Comparison of ENCODE assay signal across 8 mouse cellular contexts in genomic region chr9:78442579-78443392, GRCm38 (mm10). TPM values are rescaled to one million over a fixed set of nuclear protein-coding genes. Genes with fewer than 3 reads are reported as not detected.
A peak's percentile ranks its signal among the peaks of the same experiment; 100 is the strongest.
DNase-seq lines count a peak whose midpoint lies in the region; ATAC-seq and TF ChIP-seq lines count a peak whose summit lies in the region.

Gene Cgas, minus strand, starts transcription at chr9:78443237.

- peak within 1 kb of the TSS; percentile 69 for H3K9ac ChIP-seq in heart, embryonic 14.5 days (ENCODE audit: low read length)
- H3K9ac ChIP-seq in kidney, postnatal 0 days (ENCODE audit: low read depth, low read length) = peak within 1 kb of the TSS; percentile 58
- H3K9ac ChIP-seq in lung, embryonic 14.5 days = peak within 1 kb of the TSS; percentile 59
- H3K9ac ChIP-seq in neural tube, embryonic 14.5 days (replicated peaks; ENCODE audit: low read depth, low read length) = peak within 1 kb of the TSS; percentile 37

- peaks cover 72% of the 10 kb centered on the region for H3K27me3 ChIP-seq in heart, embryonic 14.5 days (ENCODE audit: control insufficient read depth, insufficient read depth, low read length)
- H3K27me3 ChIP-seq in kidney, postnatal 0 days (ENCODE audit: insufficient read depth, low read length) = no peaks in the 10 kb centered on the region; the same call in 1 of the 2 replicates
- H3K27me3 ChIP-seq in lung, embryonic 14.5 days (ENCODE audit: insufficient read depth, low read length) = peaks cover 57% of the 10 kb centered on the region
- H3K27me3 ChIP-seq in neural tube, embryonic 14.5 days (ENCODE audit: control insufficient read depth, insufficient read depth, low read length) = peaks cover 49% of the 10 kb centered on the region
- H3K27me3 ChIP-seq in thymus, adult 2 months (ENCODE audit: control insufficient read depth, insufficient read depth, low read length) = no peaks in the 10 kb centered on the region; the same call in 1 of the 2 replicates

- H3K36me3 ChIP-seq in heart, embryonic 14.5 days (ENCODE audit: control insufficient read depth, insufficient read depth, low read length) = no peaks in the 10 kb centered on the region
- no peaks in the 10 kb centered on the region for H3K36me3 ChIP-seq in kidney, postnatal 0 days (ENCODE audit: insufficient read depth, low read length)
- H3K36me3 ChIP-seq in lung, embryonic 14.5 days (ENCODE audit: insufficient read depth) = no peaks in the 10 kb centered on the region
- H3K36me3 ChIP-seq in neural tube, embryonic 14.5 days (ENCODE audit: control insufficient read depth, insufficient read depth, low read length) = no peaks in the 10 kb centered on the region
- H3K36me3 ChIP-seq in thymus, adult 2 months (ENCODE audit: control insufficient read depth, insufficient read depth, low read length) = no peaks in the 10 kb centered on the region

- no peak for TF ChIP-seq CTCF in kidney, postnatal 0 days (IDR thresholded peaks at IDR 0.05; ENCODE audit: low read depth)
- TF ChIP-seq CTCF in lung, embryonic 14.5 days (IDR thresholded peaks at IDR 0.05; ENCODE audit: low read depth) = no peak
- TF ChIP-seq CTCF in thymus, adult 2 months (IDR thresholded peaks at IDR 0.05; ENCODE audit: borderline replicate concordance, control insufficient read depth, extremely low read depth, insufficient read depth, low read length, poor library complexity) = no peak

- peak; percentile 54 for ATAC-seq in erythroblast, adult 5-6 weeks (replicated peaks; ENCODE audit: low FRiP score, poor library complexity, severe bottlenecking)
- ATAC-seq in heart, embryonic 14.5 days (ENCODE audit: insufficient number of reproducible peaks, insufficient read depth, low FRiP score, low read depth) = peak; percentile 34; the same call in 1 of the 2 replicates
- peak; percentile 55 for ATAC-seq in kidney, postnatal 0 days (replicated peaks; ENCODE audit: low FRiP score, low read depth)
- peak; percentile 74 for ATAC-seq in lung, embryonic 14.5 days (ENCODE audit: insufficient read depth)
- peak; percentile 58; the same call in 1 of the 2 replicates for ATAC-seq in neural tube, embryonic 14.5 days (ENCODE audit: low read depth)

- TF ChIP-seq POLR2A in thymus, adult 2 months (IDR thresholded peaks at IDR 0.05; ENCODE audit: control insufficient read depth, extremely low read depth, insufficient read depth, low read length, poor library complexity) = no peak

- no peaks in the 10 kb centered on the region for H3K9me3 ChIP-seq in heart, embryonic 14.5 days (ENCODE audit: control insufficient read depth, low read length)
- no peaks in the 10 kb centered on the region for H3K9me3 ChIP-seq in kidney, postnatal 0 days (replicated peaks; ENCODE audit: low read length)
- H3K9me3 ChIP-seq in lung, embryonic 14.5 days (ENCODE audit: low read depth, low read length) = no peaks in the 10 kb centered on the region
- H3K9me3 ChIP-seq in neural tube, embryonic 14.5 days (ENCODE audit: control insufficient read depth, low read length) = no peaks in the 10 kb centered on the region

- DNase-seq in urinary bladder, adult 18-20 months (ENCODE audit: low spot score in 2 of 2) = peak; percentile 46 to 62
- DNase-seq in urinary bladder, postnatal 10 days (ENCODE audit: low spot score) = no peak
- peak; percentile 79 for DNase-seq in kidney, postnatal 0 days (ENCODE audit: low spot score)
- DNase-seq in lung, embryonic 14.5 days = peak; percentile 76
- DNase-seq in thymus, adult 2 months = peak; percentile 38

- WGBS in heart, embryonic 14.5 days = under 1% methylated on average over 81 of the region's 81 CpGs
- WGBS in kidney, postnatal 0 days = 1% methylated on average over 80 of the region's 81 CpGs
- under 1% methylated on average over 81 of the region's 81 CpGs for WGBS in lung, embryonic 14.5 days
- WGBS in neural tube, embryonic 14.5 days = under 1% methylated on average over 81 of the region's 81 CpGs
- under 1% methylated on average over 81 of the region's 81 CpGs for WGBS in thymus, adult 2 months

- peak within 1 kb of the TSS; percentile 82 for H3K4me2 ChIP-seq in heart, embryonic 14.5 days (ENCODE audit: low read length)
- H3K4me2 ChIP-seq in kidney, postnatal 0 days (ENCODE audit: low read length) = peak within 1 kb of the TSS; percentile 88
- H3K4me2 ChIP-seq in lung, embryonic 14.5 days = peak within 1 kb of the TSS; percentile 86
- peak within 1 kb of the TSS; percentile 59 for H3K4me2 ChIP-seq in neural tube, embryonic 14.5 days (ENCODE audit: low read depth, low read length)

- no peak within 1 kb of the TSS for H3K27ac ChIP-seq in heart, embryonic 14.5 days (replicated peaks in 1 of 2; ENCODE audit: control insufficient read depth in 1 of 2, insufficient read depth in 1 of 2, low read depth in 2 of 2, low read length in 2 of 2)
- no peak within 1 kb of the TSS for H3K27ac ChIP-seq in kidney, postnatal 0 days
- no peak within 1 kb of the TSS for H3K27ac ChIP-seq in lung, embryonic 14.5 days (ENCODE audit: low read depth)
- H3K27ac ChIP-seq in neural tube, embryonic 14.5 days (ENCODE audit: low read depth, low read length) = no peak within 1 kb of the TSS
- H3K27ac ChIP-seq in thymus, adult 2 months (ENCODE audit: control insufficient read depth, insufficient read depth, low read length) = no peak within 1 kb of the TSS

- H3K4me3 ChIP-seq in heart, embryonic 14.5 days (ENCODE audit: control insufficient read depth in 1 of 2, insufficient read depth in 1 of 2, low read depth in 1 of 2, low read length in 2 of 2) = peak within 1 kb of the TSS; percentile 48
- H3K4me3 ChIP-seq in kidney, postnatal 0 days (replicated peaks; ENCODE audit: low read depth, low read length) = peak within 1 kb of the TSS; percentile 48
- peak within 1 kb of the TSS; percentile 54 for H3K4me3 ChIP-seq in lung, embryonic 14.5 days (ENCODE audit: low read depth, low read length)
- peak within 1 kb of the TSS; percentile 36 for H3K4me3 ChIP-seq in neural tube, embryonic 14.5 days (ENCODE audit: low read depth, low read length)
- peak within 1 kb of the TSS; percentile 68 for H3K4me3 ChIP-seq in thymus, adult 2 months (ENCODE audit: control insufficient read depth, insufficient read depth, low read length)

- no peaks in the 10 kb centered on the region; a peak in 2 of 4 replicates for H3K4me1 ChIP-seq in heart, embryonic 14.5 days (ENCODE audit: control insufficient read depth in 2 of 2, insufficient read depth in 2 of 2, low read length in 2 of 2)
- no peaks in the 10 kb centered on the region; the same call in 1 of the 2 replicates for H3K4me1 ChIP-seq in kidney, postnatal 0 days (replicated peaks; ENCODE audit: insufficient read depth, low read length)
- H3K4me1 ChIP-seq in lung, embryonic 14.5 days (ENCODE audit: insufficient read depth) = no peaks in the 10 kb centered on the region
- no peaks in the 10 kb centered on the region for H3K4me1 ChIP-seq in neural tube, embryonic 14.5 days (ENCODE audit: control insufficient read depth, insufficient read depth, low read length)
- peaks cover 8% of the 10 kb centered on the region for H3K4me1 ChIP-seq in thymus, adult 2 months (replicated peaks; ENCODE audit: control insufficient read depth, insufficient read depth, low read length)

RNA-seq across cellular contexts. Expression of gene Cgas, which starts in this region (rescaled TPM):
- total RNA-seq in erythroblast, adult 5-6 weeks (2015; ENCODE audit: low replicate concordance) = 8.8 and 9.2 TPM in 2 replicates
- 2.4 and 3.9 TPM in 2 replicates for total RNA-seq in erythroblast, adult 5-6 weeks (2017; ENCODE audit: low replicate concordance)
- 0.77 and 0.88 TPM in 2 replicates for polyA plus RNA-seq in heart, embryonic 14.5 days (2014; fragmentation: Nextera tagmentation; extraction: Ambion mirVana)
- 1.4 and 1.8 TPM in 2 replicates for polyA plus RNA-seq in kidney, postnatal 0 days (2015; fragmentation: Nextera tagmentation; extraction: Ambion mirVana)
- polyA plus RNA-seq in lung, embryonic 14.5 days (2014; fragmentation: Nextera tagmentation; extraction: Ambion mirVana) = 3.1 and 3.4 TPM in 2 replicates
- 0.60 and 0.70 TPM in 2 replicates for polyA plus RNA-seq in neural tube, embryonic 14.5 days (2014; fragmentation: Nextera tagmentation; extraction: Ambion mirVana)
- 1.5 and 1.8 TPM in 2 replicates for polyA plus RNA-seq in thymus, adult 2 months (2012; rRNA removed)

Comparison
In these comparisons a context has a peak if more than half of its experiments do, and no peak if none do; other contexts are left out.
1. Peak in ATAC-seq, H3K4me3 ChIP-seq, H3K9ac ChIP-seq and H3K4me2 ChIP-seq in heart, embryonic 14.5 days; RNA of the gene not detected or under 1 TPM.
2. Peak in ATAC-seq, H3K4me3 ChIP-seq, H3K9ac ChIP-seq and H3K4me2 ChIP-seq in neural tube, embryonic 14.5 days; RNA of the gene not detected or under 1 TPM.